Mouse (Mus musculus): ENCODE data around the gene Exoc3l. TPM values are rescaled to one million over a fixed set of nuclear protein-coding genes. Genes with fewer than 3 reads are reported as not detected.

The Exoc3l gene
- polyA plus RNA-seq, 1 experiment from 2014 or later = 3.7 TPM

- peak overlapping the region; percentile 93 for H3K4me2 ChIP-seq (replicated peaks; ENCODE audit: low read depth)
- ATAC-seq (ENCODE audit: low FRiP score, low TSS enrichment) (peak; percentile 75), DNase-seq (ENCODE audit: low spot score) (peak; percentile 92)
- H3K9me3 ChIP-seq (ENCODE audit: control insufficient read depth, low read length) = no peaks in the 10 kb centered on the region
- peak overlapping the region; percentile 69 for H3K4me3 ChIP-seq (ENCODE audit: low read depth, low read length)
- WGBS = under 1% methylated on average over 63 of the region's 74 CpGs
- peaks cover 10% of the 10 kb centered on the region; the same call in 1 of the 2 replicates for H3K4me1 ChIP-seq (replicated peaks; ENCODE audit: control insufficient read depth, insufficient read depth)
- H3K9ac ChIP-seq (ENCODE audit: low read length) = peak overlapping the region; percentile 74
- TF ChIP-seq CTCF (IDR thresholded peaks at IDR 0.05; ENCODE audit: low read depth) (peak; percentile 94), EP300 (optimal IDR thresholded peaks at IDR 0.05) (no peak)
- H3K27me3 ChIP-seq (ENCODE audit: control insufficient read depth, insufficient read depth, low read length) = no peaks in the 10 kb centered on the region; the same call in 1 of the 2 replicates
- H3K27ac ChIP-seq (replicated peaks) = peak overlapping the region; percentile 88
- H3K36me3 ChIP-seq (ENCODE audit: control insufficient read depth, insufficient read depth, low read length) = peaks cover 15% of the 10 kb centered on the region
These were observed 41.5 kb downstream of the Exoc3l start for GRCm38 (mm10) chr8:105254152-105254965.

DNA sequence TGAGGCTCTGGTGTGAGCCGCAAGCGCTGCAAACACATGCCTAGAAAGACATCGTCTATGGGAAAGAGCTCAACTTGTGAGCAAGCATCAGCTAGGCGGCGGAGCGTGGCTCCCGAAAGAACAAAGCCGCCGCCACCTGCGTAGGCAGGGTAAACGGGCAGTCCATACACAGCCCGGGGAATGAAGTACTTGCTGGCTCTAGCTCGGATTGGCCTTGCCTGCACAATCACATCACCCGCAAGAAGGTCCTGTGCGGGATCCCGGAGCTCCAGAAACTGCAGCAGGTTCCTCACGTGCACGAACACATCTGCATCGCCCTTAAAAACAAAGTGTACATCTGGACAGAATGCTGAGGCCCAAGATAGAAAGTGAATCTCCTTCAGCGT lies 42.1 kb downstream of the Exoc3l start:
- Histone ChIP-seq H3K4me3 (ENCODE audit: low read depth, low read length) (peak overlapping the region; percentile 69; the same call in 1 of the 2 replicates), H3K4me2 (replicated peaks; ENCODE audit: low read depth) (peak overlapping the region; percentile 93), H3K27me3 (ENCODE audit: control insufficient read depth, insufficient read depth, low read length) (no peaks in the 10 kb centered on the region; the same call in 1 of the 2 replicates), H3K27ac (replicated peaks) (no peak overlapping the region; the same call in 1 of the 2 replicates), H3K9me3 (ENCODE audit: control insufficient read depth, low read length) (no peaks in the 10 kb centered on the region), H3K4me1 (replicated peaks; ENCODE audit: control insufficient read depth, insufficient read depth) (peaks cover 5% of the 10 kb centered on the region; the same call in 1 of the 2 replicates), H3K9ac (ENCODE audit: low read length) (peak overlapping the region; percentile 74), H3K36me3 (ENCODE audit: control insufficient read depth, insufficient read depth, low read length) (peaks cover 15% of the 10 kb centered on the region)
- ATAC-seq (ENCODE audit: low FRiP score, low TSS enrichment) = no peak; the same call in 1 of the 2 replicates
- no peak for TF ChIP-seq EP300 (optimal IDR thresholded peaks at IDR 0.05)
- TF ChIP-seq CTCF (IDR thresholded peaks at IDR 0.05; ENCODE audit: low read depth) = no peak
- peak; percentile 36 for DNase-seq (ENCODE audit: low spot score)
- WGBS = 38% methylated on average over 20 of the region's 20 CpGs

DNA sequence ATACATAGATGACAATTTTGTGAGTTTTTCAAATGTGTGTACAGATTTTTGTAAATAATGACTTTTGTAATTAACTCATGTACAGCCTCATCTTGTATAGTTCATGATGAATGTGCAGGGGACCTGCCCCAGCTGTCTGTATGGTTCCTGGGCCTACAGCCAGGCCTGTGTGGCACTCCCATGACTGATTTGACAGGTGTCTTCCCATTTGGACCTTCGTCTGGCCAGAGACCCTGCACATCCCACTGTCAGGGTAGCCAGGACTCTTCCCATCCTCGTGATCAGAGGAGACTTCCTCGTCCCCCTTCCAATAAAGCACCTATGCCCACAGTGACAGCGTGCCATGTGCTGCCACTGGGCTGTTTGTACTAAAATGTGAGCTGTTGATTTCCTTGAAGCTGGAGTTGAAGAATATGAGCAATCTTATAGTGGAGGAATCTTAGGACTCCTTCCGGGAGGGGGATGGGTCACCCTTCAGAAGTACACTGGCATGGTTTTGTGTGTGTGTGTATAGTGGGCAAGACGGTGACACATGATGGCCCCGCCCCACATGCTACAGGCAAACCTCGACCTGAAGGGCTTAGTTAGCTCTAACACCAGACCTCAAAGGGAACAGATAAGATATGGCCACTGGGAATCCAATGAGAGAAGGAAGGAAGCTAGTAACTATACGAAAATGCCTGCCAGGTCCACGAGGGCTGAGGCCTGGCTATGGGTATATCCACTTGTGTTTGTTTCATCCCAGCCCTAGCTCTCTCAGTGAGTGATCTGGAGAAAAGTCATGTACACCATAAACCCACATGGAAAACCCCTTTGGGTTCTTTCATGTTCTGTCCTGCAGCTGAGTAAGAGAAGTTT lies 43.0 kb downstream of the Exoc3l start:
- Histone ChIP-seq H3K4me1 (replicated peaks; ENCODE audit: control insufficient read depth, insufficient read depth) (peaks cover 5% of the 10 kb centered on the region; the same call in 1 of the 2 replicates), H3K9ac (ENCODE audit: low read length) (no peak overlapping the region), H3K36me3 (ENCODE audit: control insufficient read depth, insufficient read depth, low read length) (peaks cover 22% of the 10 kb centered on the region), H3K4me2 (replicated peaks; ENCODE audit: low read depth) (no peak overlapping the region), H3K9me3 (ENCODE audit: control insufficient read depth, low read length) (no peaks in the 10 kb centered on the region), H3K27ac (replicated peaks) (no peak overlapping the region), H3K27me3 (ENCODE audit: control insufficient read depth, insufficient read depth, low read length) (no peaks in the 10 kb centered on the region), H3K4me3 (ENCODE audit: low read depth, low read length) (no peak overlapping the region)
- ATAC-seq (ENCODE audit: low FRiP score, low TSS enrichment) (peak; percentile 75), DNase-seq (ENCODE audit: low spot score) (peak; percentile 72)
- TF ChIP-seq EP300 (optimal IDR thresholded peaks at IDR 0.05) (no peak), CTCF (IDR thresholded peaks at IDR 0.05; ENCODE audit: low read depth) (no peak)
- 67% methylated on average over 10 of the region's 10 CpGs for WGBS

- Histone ChIP-seq H3K4me2 (replicated peaks; ENCODE audit: low read depth) (no peak overlapping the region), H3K27ac (replicated peaks) (no peak overlapping the region), H3K9ac (ENCODE audit: low read length) (no peak overlapping the region), H3K36me3 (ENCODE audit: control insufficient read depth, insufficient read depth, low read length) (peaks cover 29% of the 10 kb centered on the region), H3K9me3 (ENCODE audit: control insufficient read depth, low read length) (no peaks in the 10 kb centered on the region), H3K4me3 (ENCODE audit: low read depth, low read length) (no peak overlapping the region), H3K27me3 (ENCODE audit: control insufficient read depth, insufficient read depth, low read length) (no peaks in the 10 kb centered on the region), H3K4me1 (replicated peaks; ENCODE audit: control insufficient read depth, insufficient read depth) (peaks cover 5% of the 10 kb centered on the region; the same call in 1 of the 2 replicates)
- 88% methylated on average over 6 of the region's 6 CpGs for WGBS
- no peak for TF ChIP-seq EP300 (optimal IDR thresholded peaks at IDR 0.05)
- no peak for TF ChIP-seq CTCF (IDR thresholded peaks at IDR 0.05; ENCODE audit: low read depth)
- DNase-seq (ENCODE audit: low spot score) = no peak
- ATAC-seq (ENCODE audit: low FRiP score, low TSS enrichment) = no peak
These were observed 43.9 kb downstream of the Exoc3l start for GRCm38 (mm10) chr8:105251954-105252353.

DNA sequence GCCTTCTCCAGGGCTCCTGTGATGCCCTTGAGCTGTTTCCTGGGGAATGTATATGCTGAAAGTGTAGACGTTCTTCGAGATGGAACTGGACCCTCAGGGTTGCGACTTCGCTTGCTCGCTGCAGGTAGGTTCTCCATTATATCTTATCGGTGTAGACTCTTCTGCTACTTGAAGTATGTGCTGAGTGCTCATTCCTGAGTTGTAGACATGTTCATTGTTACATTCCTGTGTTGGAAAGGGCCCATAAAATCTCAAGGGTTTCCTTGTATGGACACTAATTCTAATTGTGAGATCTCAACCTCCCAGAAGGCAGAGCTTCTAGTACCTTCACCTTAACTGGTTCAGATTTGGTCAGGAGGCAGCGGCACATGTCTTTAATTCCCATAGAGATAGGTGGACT lies 54.9 kb downstream of the Exoc3l start:
- no peak for DNase-seq (ENCODE audit: low spot score)
- no peak overlapping the region for H3K4me2 ChIP-seq (replicated peaks; ENCODE audit: low read depth)
- H3K9me3 ChIP-seq (ENCODE audit: control insufficient read depth, low read length) = no peaks in the 10 kb centered on the region
- H3K9ac ChIP-seq (ENCODE audit: low read length) = no peak overlapping the region
- TF ChIP-seq CTCF (IDR thresholded peaks at IDR 0.05; ENCODE audit: low read depth) = no peak
- TF ChIP-seq EP300 (optimal IDR thresholded peaks at IDR 0.05) = no peak
- no peaks in the 10 kb centered on the region for H3K4me1 ChIP-seq (replicated peaks; ENCODE audit: control insufficient read depth, insufficient read depth)
- no peak for ATAC-seq (ENCODE audit: low FRiP score, low TSS enrichment)
- WGBS = 95% methylated on average over 7 of the region's 7 CpGs
- no peak overlapping the region for H3K27ac ChIP-seq (replicated peaks)
- no peaks in the 10 kb centered on the region for H3K27me3 ChIP-seq (ENCODE audit: control insufficient read depth, insufficient read depth, low read length)
- H3K36me3 ChIP-seq (ENCODE audit: control insufficient read depth, insufficient read depth, low read length) = peaks cover 5% of the 10 kb centered on the region
- no peak overlapping the region for H3K4me3 ChIP-seq (ENCODE audit: low read depth, low read length)

MicroRNAs within 50 kb of the gene (microRNA counts, 519-probe panel; counts per million panel counts)
- microRNA mmu-miR-328 = 1,498 counts per million, percentile 1 among the panel's probes with 10 or more counts

Small RNA genes within 50 kb of the gene (microRNA-seq; reads per million reads assigned to microRNA genes)
- not detected for gene Gm27320
- gene Mir328 = 232 reads per million, percentile 56 among the genes with 10 or more reads in this experiment

Other genes with a start within 250 kb of the Exoc3l start
- gene Ces3a, start 247.5 kb downstream of the Exoc3l start, polyA plus RNA-seq (2015; fragmentation: Nextera tagmentation; extraction: Ambion mirVana) = 0.96 and 1.3 TPM in 2 replicates
- gene Ces3b, start 212.3 kb downstream of the Exoc3l start, polyA plus RNA-seq (2015; fragmentation: Nextera tagmentation; extraction: Ambion mirVana) = not detected in 2 replicates
- not detected in 2 replicates for gene Ces4a, start 164.3 kb downstream of the Exoc3l start, polyA plus RNA-seq (2015; fragmentation: Nextera tagmentation; extraction: Ambion mirVana)
- 31.4 and 33.5 TPM in 2 replicates for gene Cbfb, start 125.4 kb downstream of the Exoc3l start, polyA plus RNA-seq (2015; fragmentation: Nextera tagmentation; extraction: Ambion mirVana)
- 19.1 and 21.5 TPM in 2 replicates for gene D230025D16Rik, start 71.0 kb downstream of the Exoc3l start, polyA plus RNA-seq (2015; fragmentation: Nextera tagmentation; extraction: Ambion mirVana)
- 14.7 and 15.4 TPM in 2 replicates for gene B3gnt9, start 40.9 kb downstream of the Exoc3l start, polyA plus RNA-seq (2015; fragmentation: Nextera tagmentation; extraction: Ambion mirVana)
- gene Tradd, start 31.5 kb downstream of the Exoc3l start, polyA plus RNA-seq (2015; fragmentation: Nextera tagmentation; extraction: Ambion mirVana) = 28.6 and 30.5 TPM in 2 replicates
- gene Fbxl8, start 31.5 kb downstream of the Exoc3l start, polyA plus RNA-seq (2015; fragmentation: Nextera tagmentation; extraction: Ambion mirVana) = 3.5 and 3.7 TPM in 2 replicates
- gene Hsf4, start 26.3 kb downstream of the Exoc3l start, polyA plus RNA-seq (2015; fragmentation: Nextera tagmentation; extraction: Ambion mirVana) = 0.23 and 0.34 TPM in 2 replicates
- gene Nol3, start 20.0 kb downstream of the Exoc3l start, polyA plus RNA-seq (2015; fragmentation: Nextera tagmentation; extraction: Ambion mirVana) = 1.2 and 1.4 TPM in 2 replicates
- gene 4931428F04Rik, start 6.2 kb downstream of the Exoc3l start, polyA plus RNA-seq (2015; fragmentation: Nextera tagmentation; extraction: Ambion mirVana) = 1.9 and 3.0 TPM in 2 replicates
- gene E2f4, start 1.6 kb upstream of the Exoc3l start, polyA plus RNA-seq (2015; fragmentation: Nextera tagmentation; extraction: Ambion mirVana) = 31.0 and 38.5 TPM in 2 replicates
- 17.1 and 19.9 TPM in 2 replicates for gene Elmo3, start 9.5 kb upstream of the Exoc3l start, polyA plus RNA-seq (2015; fragmentation: Nextera tagmentation; extraction: Ambion mirVana)
- 2.7 and 2.8 TPM in 2 replicates for gene Lrrc29, start 30.2 kb upstream of the Exoc3l start, polyA plus RNA-seq (2015; fragmentation: Nextera tagmentation; extraction: Ambion mirVana)
- gene Tmem208, start 30.3 kb upstream of the Exoc3l start, polyA plus RNA-seq (2015; fragmentation: Nextera tagmentation; extraction: Ambion mirVana) = 105 and 111 TPM in 2 replicates
- gene Fhod1, start 51.9 kb upstream of the Exoc3l start, polyA plus RNA-seq (2015; fragmentation: Nextera tagmentation; extraction: Ambion mirVana) = 0.63 and 0.93 TPM in 2 replicates
- 0.29 and 0.40 TPM in 2 replicates for gene Slc9a5, start 52.7 kb upstream of the Exoc3l start, polyA plus RNA-seq (2015; fragmentation: Nextera tagmentation; extraction: Ambion mirVana)
- gene Plekhg4, start 77.2 kb upstream of the Exoc3l start, polyA plus RNA-seq (2015; fragmentation: Nextera tagmentation; extraction: Ambion mirVana) = 0.05 and 0.10 TPM in 2 replicates
- gene Kctd19, start 117.4 kb upstream of the Exoc3l start, polyA plus RNA-seq (2015; fragmentation: Nextera tagmentation; extraction: Ambion mirVana) = not detected in 2 replicates
- gene Lrrc36, start 117.5 kb upstream of the Exoc3l start, polyA plus RNA-seq (2015; fragmentation: Nextera tagmentation; extraction: Ambion mirVana) = 0.08 and 0.19 TPM in 2 replicates
- 89.9 and 99.8 TPM in 2 replicates for gene Tppp3, start 175.4 kb upstream of the Exoc3l start, polyA plus RNA-seq (2015; fragmentation: Nextera tagmentation; extraction: Ambion mirVana)
- gene Zdhhc1, start 200.8 kb upstream of the Exoc3l start, polyA plus RNA-seq (2015; fragmentation: Nextera tagmentation; extraction: Ambion mirVana) = 15.6 and 17.2 TPM in 2 replicates
- 2.5 and 2.8 TPM in 2 replicates for gene Hsd11b2, start 222.7 kb upstream of the Exoc3l start, polyA plus RNA-seq (2015; fragmentation: Nextera tagmentation; extraction: Ambion mirVana)

Data from stomach, postnatal 0 days (tissue).